Mouse (Mus musculus): Measurements from ENCODE around the gene Plekhm2. TPM values are rescaled to one million over a fixed set of nuclear protein-coding genes. Genes with fewer than 3 reads are reported as not detected.

Gene Plekhm2
- polyA plus RNA-seq, 2 experiments from 2014 or later, result 2.1 to 3.4 TPM

- no peak for ATAC-seq
These were observed 3.8 kb downstream of the Plekhm2 start for GRCm38 (mm10) chr4:141660884-141661283.

DNA sequence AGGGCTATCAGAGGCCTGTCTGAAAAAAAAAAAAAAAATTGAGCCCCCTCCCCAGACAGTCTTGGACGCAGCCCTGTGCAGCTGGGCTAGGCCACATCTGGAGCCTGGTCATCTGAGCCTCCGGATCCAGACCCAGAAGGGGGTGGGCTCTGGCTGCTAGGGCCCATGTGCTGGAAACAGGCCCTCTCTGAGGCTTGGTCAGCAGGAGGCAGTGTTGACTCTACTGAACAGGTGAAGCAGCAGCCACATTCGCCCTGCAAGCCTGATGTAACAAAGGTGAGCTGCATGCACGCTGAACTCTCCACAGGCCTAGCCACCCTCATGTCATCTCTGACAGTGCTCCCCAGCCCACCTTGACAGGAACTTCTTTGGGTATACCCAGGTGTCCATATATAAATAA, 5.0 kb downstream of the Plekhm2 start:
- no peak for ATAC-seq

GRCm38 (mm10) chr4:141658846-141659484, 5.7 kb downstream of the Plekhm2 start:
- no peak for ATAC-seq

DNA sequence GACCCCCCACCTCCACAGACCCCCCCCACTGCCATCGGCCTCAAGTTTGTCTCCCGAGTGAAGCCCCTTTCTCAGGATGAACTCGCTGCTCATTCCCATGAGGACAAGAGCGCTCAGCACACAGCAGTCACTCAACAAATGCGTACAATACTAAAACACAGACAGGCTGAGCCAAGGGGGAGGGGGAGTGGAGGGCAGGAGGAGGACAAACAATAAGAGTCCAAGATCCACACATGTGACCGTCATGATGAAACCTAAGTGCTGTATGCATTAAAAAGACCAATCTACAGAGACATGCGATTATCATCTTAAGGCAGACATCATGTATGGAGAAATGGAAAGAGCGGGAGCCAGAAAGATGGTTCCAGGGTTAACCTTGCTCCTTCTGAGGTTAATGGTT, 7.8 kb downstream of the Plekhm2 start:
- no peak for ATAC-seq

DNA sequence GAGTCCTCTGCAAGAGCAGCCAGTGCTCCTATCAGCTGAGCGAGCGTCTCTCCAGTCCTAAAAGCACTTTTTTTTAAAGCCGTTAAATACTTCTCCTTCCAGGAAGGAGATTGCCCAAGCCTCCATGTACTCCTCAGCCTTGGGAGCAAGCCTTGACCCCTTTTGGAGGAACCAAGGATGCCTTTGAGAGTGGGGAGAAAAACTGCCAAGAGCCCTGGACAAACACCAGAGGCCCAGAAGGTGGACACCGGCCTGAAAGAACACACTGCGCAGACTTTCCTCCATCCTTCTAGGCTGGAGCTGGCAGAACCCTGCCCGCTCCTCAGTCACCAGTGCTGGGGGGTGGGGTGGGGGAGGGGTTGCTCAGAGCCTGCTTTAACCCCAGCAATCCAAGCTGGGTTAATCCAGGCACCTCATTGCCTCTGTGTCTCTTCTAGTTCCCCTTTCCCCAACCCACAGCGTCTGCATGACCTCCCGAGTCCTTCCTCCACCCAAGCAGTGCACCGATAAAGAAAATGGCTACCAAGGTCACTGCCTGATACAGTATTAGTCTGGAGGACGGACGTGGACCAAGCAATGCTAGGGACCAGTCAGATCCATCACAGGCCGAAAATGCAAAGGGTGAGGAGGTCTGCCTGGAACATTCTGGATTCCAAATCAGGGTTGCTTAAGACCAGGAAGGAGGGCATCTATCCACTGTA, 8.6 kb downstream of the Plekhm2 start:
- no peak for ATAC-seq

GRCm38 (mm10) chr4:141654509-141654908, 10.2 kb downstream of the Plekhm2 start:
- ATAC-seq, result no peak

DNA sequence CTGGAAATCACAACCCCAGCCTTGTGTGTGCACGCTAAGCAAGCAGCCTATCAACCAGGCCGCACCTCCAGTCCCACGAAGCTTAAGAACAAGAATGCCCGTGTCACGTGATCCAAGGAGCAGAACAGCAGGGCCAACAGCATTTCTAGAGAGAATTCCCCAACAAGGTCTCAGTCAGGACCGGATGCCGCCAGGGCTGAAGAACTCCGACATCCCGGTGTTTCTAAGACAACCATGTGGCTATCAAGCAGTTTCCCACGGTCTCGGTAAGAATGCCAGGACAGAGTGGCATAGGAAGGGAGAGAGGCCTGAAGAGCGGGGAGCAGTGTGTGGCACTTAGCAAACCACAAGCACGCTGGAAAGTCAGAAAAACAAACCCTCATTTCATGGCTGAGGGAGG, 10.9 kb downstream of the Plekhm2 start:
- ATAC-seq, result no peak

- ATAC-seq, result no peak
These were observed 11.7 kb downstream of the Plekhm2 start for GRCm38 (mm10) chr4:141653044-141653443.

DNA sequence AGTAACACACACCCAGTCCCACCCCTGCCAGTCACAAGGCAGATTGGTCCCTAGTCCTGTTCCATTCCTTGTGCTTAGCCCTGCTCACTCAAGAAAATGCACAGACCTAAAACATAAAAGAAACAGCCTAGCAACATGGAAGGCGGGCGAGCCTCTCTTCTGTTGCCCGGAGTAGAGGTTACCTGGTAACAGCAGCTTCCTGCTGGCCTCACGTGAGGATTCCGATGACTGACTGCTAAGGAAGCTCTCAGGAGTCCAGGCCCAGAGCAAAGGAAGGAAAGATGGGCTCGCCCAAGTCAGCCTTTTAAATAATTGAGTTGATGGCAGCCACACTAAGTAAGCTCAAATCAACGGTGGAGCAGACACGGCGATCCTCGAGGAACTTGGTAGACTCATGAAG, 12.8 kb downstream of the Plekhm2 start:
- ATAC-seq, result no peak

- no peak for ATAC-seq
These were observed 13.4 kb downstream of the Plekhm2 start for GRCm38 (mm10) chr4:141651286-141651685.

- no peak for ATAC-seq
These were observed 15.5 kb downstream of the Plekhm2 start for GRCm38 (mm10) chr4:141649244-141649643.

DNA sequence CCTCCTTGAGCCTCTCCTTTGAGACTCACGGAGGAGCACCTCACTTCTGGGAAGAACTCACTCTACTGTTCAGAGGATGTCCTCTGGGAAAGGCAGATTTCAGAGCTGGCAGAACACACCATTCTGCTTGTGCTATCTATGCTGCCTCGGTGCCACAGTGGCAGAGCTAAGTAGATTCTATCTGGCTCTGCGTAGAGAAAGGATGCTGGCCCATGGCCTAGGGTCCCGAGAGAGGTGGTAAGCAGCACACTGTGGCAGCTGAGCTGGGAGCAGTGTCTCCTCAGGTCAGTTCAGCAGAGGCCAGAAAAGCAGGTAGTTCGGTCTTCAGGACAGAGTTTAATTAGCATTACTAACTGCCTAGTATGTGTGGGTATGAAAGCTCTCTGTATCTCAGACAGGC, 16.4 kb downstream of the Plekhm2 start:
- no peak for ATAC-seq

GRCm38 (mm10) chr4:141647187-141647586, 17.5 kb downstream of the Plekhm2 start:
- no peak for ATAC-seq

DNA sequence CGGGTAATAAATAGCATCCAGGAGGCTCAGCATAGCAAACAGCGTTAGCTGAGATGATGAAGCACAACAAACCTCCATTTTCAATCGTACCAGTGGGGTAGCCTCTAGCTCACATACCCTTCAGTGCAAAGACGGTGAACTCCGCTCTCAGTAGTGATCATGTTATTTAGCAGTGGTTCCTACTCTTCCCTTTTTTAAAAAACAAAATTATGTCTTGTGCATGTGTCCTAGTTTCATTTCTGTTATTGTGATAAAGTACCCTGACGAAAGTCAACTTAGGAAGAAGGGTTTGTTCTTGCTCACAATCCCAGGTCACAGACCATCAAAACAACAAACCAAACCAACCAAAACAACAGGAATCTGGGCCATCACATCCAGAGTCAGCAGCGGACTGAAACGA, 18.7 kb downstream of the Plekhm2 start:
- ATAC-seq, result no peak

DNA sequence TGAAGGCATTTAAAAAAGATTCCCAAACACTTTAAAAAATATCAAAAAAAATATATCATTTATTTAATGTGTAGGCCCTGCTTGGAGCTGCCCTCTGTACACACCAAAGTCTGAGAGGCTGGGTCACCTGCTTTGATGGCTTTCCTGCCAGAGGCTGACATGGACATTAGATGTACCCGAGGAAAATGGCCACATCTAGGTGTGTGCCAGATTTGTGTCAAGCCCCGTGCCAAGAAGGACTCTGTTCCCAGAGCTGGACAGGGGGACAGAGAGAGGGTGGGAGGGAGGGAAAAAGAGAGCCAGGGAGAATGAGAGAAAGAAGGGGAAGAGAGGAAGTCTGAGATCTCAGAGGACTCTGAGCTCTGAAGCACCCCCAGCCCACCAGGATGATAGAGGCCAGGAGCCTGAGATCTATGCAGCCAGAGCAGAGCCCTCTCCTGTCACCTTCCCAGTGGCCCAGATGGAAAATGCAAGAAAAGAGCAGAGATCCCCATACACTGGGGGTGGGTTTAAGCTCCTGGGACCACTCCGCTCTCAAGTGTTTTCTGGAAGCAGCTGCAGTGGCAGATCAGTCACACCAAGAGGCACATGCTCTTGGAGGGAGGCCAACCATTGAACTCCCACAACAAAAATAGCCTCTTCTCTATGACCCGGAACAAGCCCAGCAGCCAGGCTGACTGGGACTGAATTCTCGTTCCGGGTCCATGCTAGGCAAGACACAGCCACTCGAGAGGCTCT, 21.4 kb downstream of the Plekhm2 start:
- ATAC-seq, result no peak

- no peak for ATAC-seq
These were observed 22.5 kb downstream of the Plekhm2 start for GRCm38 (mm10) chr4:141641961-141642811.

GRCm38 (mm10) chr4:141641353-141641771, 23.3 kb downstream of the Plekhm2 start:
- no peak for ATAC-seq

GRCm38 (mm10) chr4:141639474-141639873, 25.2 kb downstream of the Plekhm2 start:
- ATAC-seq, result no peak

GRCm38 (mm10) chr4:141636693-141637092, 28.0 kb downstream of the Plekhm2 start:
- ATAC-seq, result no peak

GRCm38 (mm10) chr4:141635991-141636390, 28.7 kb downstream of the Plekhm2 start:
- ATAC-seq, result no peak

- no peak for ATAC-seq
These were observed 32.4 kb downstream of the Plekhm2 start for GRCm38 (mm10) chr4:141632111-141632873.

DNA sequence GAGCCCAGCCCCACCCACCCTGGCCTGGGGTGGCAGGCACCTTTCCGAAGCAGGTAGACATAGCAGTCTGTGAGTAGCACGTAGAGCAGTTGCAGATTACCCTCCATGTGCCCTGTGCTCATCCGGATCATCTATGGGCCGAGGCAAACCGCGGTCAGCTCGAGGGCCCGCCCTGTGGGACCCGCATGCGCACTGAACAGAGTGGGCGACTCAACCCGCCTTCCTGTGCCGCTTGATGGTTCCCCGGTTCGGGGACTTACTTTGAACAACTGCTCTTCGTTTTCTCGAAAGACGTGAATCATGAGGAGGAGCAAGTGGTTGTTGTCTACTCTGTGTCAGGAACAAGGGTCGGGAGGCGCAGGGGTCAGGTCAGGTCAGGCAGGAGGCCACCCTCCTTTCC, 33.4 kb downstream of the Plekhm2 start:
- no peak for ATAC-seq

All from CD4-positive, CD25-positive, alpha-beta regulatory T cell, adult 4 months (primary cell).